Mouse (Mus musculus): ENCODE measurements around the gene Med24. TPM values are rescaled to one million over a fixed set of nuclear protein-coding genes. Genes with fewer than 3 reads are reported as not detected.

Med24 gene
- polyA plus RNA-seq, 1 experiment from 2014 or later, result 58.4 TPM

DNA sequence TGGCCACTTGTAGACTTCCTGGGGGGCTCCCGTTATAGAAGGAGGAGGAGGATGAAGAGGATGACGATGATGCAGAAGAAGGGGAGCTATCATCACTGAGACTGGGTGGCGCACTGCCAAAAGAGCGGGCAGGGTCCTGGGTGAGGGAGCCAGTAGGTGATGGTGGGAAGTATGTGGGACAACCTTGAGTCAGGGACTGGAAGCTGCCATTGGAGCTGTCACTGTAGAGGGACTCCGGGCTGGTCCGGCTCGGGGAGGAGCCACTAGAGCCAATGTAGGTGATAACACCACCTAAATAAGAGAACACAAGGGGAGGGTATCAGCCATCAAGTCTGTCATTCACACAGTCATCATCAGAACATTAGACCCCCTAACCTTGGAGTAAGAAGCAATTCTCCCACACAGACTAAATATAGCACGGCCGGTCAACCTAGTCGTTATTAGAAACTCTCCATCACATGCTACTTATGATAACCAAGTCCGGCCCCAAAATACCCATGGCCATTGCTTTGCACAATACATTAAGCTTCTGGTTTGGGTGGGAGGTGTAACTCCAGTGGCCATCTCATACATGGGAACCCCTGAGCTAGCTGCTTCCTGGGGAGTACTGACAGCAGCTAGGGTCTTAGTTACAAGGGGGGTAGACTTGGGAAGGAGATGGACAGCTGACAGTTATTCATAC, 42.8 kb upstream of the Med24 start:
- no peak overlapping the region for H3K27ac ChIP-seq
- H3K27me3 ChIP-seq (ENCODE audit: control insufficient read depth, insufficient read depth, low read length), result no peaks in the 10 kb centered on the region
- no peak for ATAC-seq (ENCODE audit: low FRiP score)
- no peak overlapping the region for H3K4me3 ChIP-seq (replicated peaks; ENCODE audit: low read length)
- no peak overlapping the region for H3K9ac ChIP-seq
- peaks cover 54% of the 10 kb centered on the region for H3K4me1 ChIP-seq (replicated peaks; ENCODE audit: control insufficient read depth, insufficient read depth, low read length)
- peaks cover 34% of the 10 kb centered on the region for H3K36me3 ChIP-seq (replicated peaks; ENCODE audit: control insufficient read depth, insufficient read depth)
- no peak overlapping the region for H3K4me2 ChIP-seq (replicated peaks)
- WGBS, result 96% methylated on average over 11 of the region's 11 CpGs
- DNase-seq (ENCODE audit: low spot score), result no peak
- H3K9me3 ChIP-seq (ENCODE audit: control insufficient read depth, low read length), result no peaks in the 10 kb centered on the region

DNA sequence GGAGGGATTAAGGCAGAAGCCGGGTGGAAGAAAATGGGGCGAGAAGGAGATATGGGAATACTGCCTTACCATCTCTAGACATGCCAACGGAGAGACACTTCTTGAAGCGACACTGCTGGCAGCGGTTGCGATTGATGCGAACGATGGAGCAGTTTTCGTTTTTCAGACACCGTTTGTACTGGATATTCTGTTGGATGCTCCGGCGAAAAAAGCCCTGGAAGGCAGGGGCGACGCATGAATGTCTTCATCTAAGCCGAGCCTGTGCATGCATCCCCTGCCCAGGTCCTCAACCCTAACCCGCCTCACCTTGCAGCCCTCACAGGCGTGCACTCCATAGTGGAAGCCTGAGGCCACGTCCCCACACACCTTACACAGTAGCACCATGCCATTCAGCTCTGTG, 41.9 kb upstream of the Med24 start:
- H3K4me1 ChIP-seq (replicated peaks; ENCODE audit: control insufficient read depth, insufficient read depth, low read length), result peaks cover 53% of the 10 kb centered on the region
- no peak overlapping the region for H3K4me3 ChIP-seq (replicated peaks; ENCODE audit: low read length)
- H3K27me3 ChIP-seq (ENCODE audit: control insufficient read depth, insufficient read depth, low read length), result no peaks in the 10 kb centered on the region
- H3K4me2 ChIP-seq (replicated peaks), result no peak overlapping the region
- 95% methylated on average over 18 of the region's 18 CpGs for WGBS
- DNase-seq (ENCODE audit: low spot score) (no peak), ATAC-seq (ENCODE audit: low FRiP score) (no peak)
- H3K9ac ChIP-seq, result no peak overlapping the region
- no peak overlapping the region for H3K27ac ChIP-seq
- H3K9me3 ChIP-seq (ENCODE audit: control insufficient read depth, low read length), result no peaks in the 10 kb centered on the region
- H3K36me3 ChIP-seq (replicated peaks; ENCODE audit: control insufficient read depth, insufficient read depth), result peaks cover 40% of the 10 kb centered on the region

- no peak overlapping the region for H3K4me3 ChIP-seq (replicated peaks; ENCODE audit: low read length)
- no peak for ATAC-seq (ENCODE audit: low FRiP score)
- H3K9me3 ChIP-seq (ENCODE audit: control insufficient read depth, low read length), result no peaks in the 10 kb centered on the region
- 93% methylated on average over 26 of the region's 26 CpGs for WGBS
- DNase-seq (ENCODE audit: low spot score), result no peak
- H3K4me2 ChIP-seq (replicated peaks), result no peak overlapping the region
- H3K4me1 ChIP-seq (replicated peaks; ENCODE audit: control insufficient read depth, insufficient read depth, low read length), result peaks cover 53% of the 10 kb centered on the region
- H3K27ac ChIP-seq, result no peak overlapping the region
- no peaks in the 10 kb centered on the region for H3K27me3 ChIP-seq (ENCODE audit: control insufficient read depth, insufficient read depth, low read length)
- no peak overlapping the region for H3K9ac ChIP-seq
- peaks cover 47% of the 10 kb centered on the region for H3K36me3 ChIP-seq (replicated peaks; ENCODE audit: control insufficient read depth, insufficient read depth)
Observed at GRCm38 (mm10) chr11:98770096-98770975, 41.1 kb upstream of the Med24 start.

- no peak overlapping the region for H3K9ac ChIP-seq
- H3K27ac ChIP-seq, result no peak overlapping the region
- H3K36me3 ChIP-seq (replicated peaks; ENCODE audit: control insufficient read depth, insufficient read depth), result peaks cover 58% of the 10 kb centered on the region
- peaks cover 49% of the 10 kb centered on the region for H3K4me1 ChIP-seq (replicated peaks; ENCODE audit: control insufficient read depth, insufficient read depth, low read length)
- no peak overlapping the region for H3K4me2 ChIP-seq (replicated peaks)
- DNase-seq (ENCODE audit: low spot score) (no peak), ATAC-seq (ENCODE audit: low FRiP score) (no peak)
- no peaks in the 10 kb centered on the region for H3K27me3 ChIP-seq (ENCODE audit: control insufficient read depth, insufficient read depth, low read length)
- 89% methylated on average over 25 of the region's 25 CpGs for WGBS
- no peaks in the 10 kb centered on the region for H3K9me3 ChIP-seq (ENCODE audit: control insufficient read depth, low read length)
- H3K4me3 ChIP-seq (replicated peaks; ENCODE audit: low read length), result no peak overlapping the region
Observed at GRCm38 (mm10) chr11:98769007-98769954, 40.0 kb upstream of the Med24 start.

DNA sequence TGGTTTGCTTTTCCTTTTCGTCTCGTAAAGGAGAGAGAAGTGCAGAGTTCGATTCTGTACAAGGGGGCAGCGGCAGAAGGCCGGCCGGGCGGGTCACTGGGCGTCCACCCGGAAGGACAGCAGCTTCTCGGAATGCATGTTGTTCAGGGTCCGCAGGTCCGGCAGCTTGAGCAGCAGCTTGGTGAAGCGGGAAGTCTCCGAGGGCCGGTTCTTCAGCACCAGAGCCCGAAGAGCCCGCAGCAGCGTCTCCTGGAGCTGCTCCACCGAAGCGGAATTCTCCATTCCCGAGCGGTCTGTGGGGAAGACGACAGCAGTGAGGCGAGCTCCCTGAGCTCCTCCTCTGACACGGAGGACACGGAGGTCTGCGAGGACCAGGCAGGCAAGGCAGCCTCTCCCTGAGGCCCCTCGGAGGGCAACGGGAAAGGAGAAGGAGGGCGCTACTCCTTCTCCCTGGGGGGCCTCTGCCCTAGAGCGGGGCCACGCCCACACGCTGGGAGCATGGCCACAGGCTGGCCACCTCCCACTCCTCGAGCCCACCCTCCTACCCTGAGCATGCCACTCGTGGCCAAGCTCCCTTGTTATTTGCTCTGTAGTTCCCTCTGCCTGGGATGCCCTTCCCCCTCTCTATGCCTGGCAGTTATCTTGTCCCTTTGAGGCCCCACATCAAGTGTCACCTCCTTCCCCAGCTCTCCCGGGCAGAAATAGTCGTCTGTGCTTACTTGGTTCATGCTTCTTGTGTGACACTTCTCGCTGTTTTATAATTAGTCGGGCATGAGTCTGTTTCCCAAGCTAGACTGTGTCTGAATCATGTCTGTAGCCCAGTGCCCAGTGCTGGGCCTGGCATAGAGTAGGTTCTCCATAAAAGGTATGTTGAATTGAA, 39.1 kb upstream of the Med24 start:
- H3K4me2 ChIP-seq (replicated peaks), result peak overlapping the region; percentile 33
- peaks cover 42% of the 10 kb centered on the region for H3K4me1 ChIP-seq (replicated peaks; ENCODE audit: control insufficient read depth, insufficient read depth, low read length)
- H3K27ac ChIP-seq, result peak overlapping the region; percentile 77
- no peaks in the 10 kb centered on the region for H3K9me3 ChIP-seq (ENCODE audit: control insufficient read depth, low read length)
- DNase-seq (ENCODE audit: low spot score) (no peak), ATAC-seq (ENCODE audit: low FRiP score) (no peak)
- peaks cover 67% of the 10 kb centered on the region for H3K36me3 ChIP-seq (replicated peaks; ENCODE audit: control insufficient read depth, insufficient read depth)
- H3K27me3 ChIP-seq (ENCODE audit: control insufficient read depth, insufficient read depth, low read length), result no peaks in the 10 kb centered on the region
- 21% methylated on average over 35 of the region's 39 CpGs for WGBS
- H3K9ac ChIP-seq, result no peak overlapping the region
- no peak overlapping the region for H3K4me3 ChIP-seq (replicated peaks; ENCODE audit: low read length)

DNA sequence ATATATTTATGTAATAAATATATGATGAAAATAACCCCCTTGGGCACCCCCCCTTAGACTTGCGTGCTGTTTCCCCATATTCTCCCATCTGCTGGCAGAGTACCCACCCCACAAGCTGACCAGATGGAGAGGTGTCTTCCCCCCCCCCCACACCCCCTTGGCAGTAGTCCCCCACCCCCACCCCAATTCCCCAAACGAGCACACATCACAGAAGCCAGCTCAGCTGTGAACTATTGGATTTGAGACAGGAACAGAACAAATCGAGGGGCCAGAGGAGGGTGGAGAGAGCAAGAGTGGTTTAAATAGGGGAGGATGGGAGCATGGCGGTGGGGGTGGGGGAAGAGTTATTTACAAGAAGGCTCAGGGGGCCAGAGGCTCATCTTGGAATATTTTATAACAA, 38.5 kb upstream of the Med24 start:
- no peak for DNase-seq (ENCODE audit: low spot score)
- 11% methylated on average over 4 of the region's 4 CpGs for WGBS

GRCm38 (mm10) chr11:98767276-98767675, 38.0 kb upstream of the Med24 start:
- Histone ChIP-seq H3K27ac (peak overlapping the region; percentile 77), H3K4me1 (replicated peaks; ENCODE audit: control insufficient read depth, insufficient read depth, low read length) (peaks cover 37% of the 10 kb centered on the region), H3K9me3 (ENCODE audit: control insufficient read depth, low read length) (no peaks in the 10 kb centered on the region), H3K4me2 (replicated peaks) (no peak overlapping the region), H3K4me3 (replicated peaks; ENCODE audit: low read length) (no peak overlapping the region), H3K27me3 (ENCODE audit: control insufficient read depth, insufficient read depth, low read length) (no peaks in the 10 kb centered on the region), H3K9ac (peak overlapping the region; percentile 40), H3K36me3 (replicated peaks; ENCODE audit: control insufficient read depth, insufficient read depth) (peaks cover 78% of the 10 kb centered on the region)
- ATAC-seq (ENCODE audit: low FRiP score) (no peak; the same call in 1 of the 2 replicates), DNase-seq (ENCODE audit: low spot score) (no peak)
- 14% methylated on average over 9 of the region's 9 CpGs for WGBS

More for the DNA sequence above, 38.5 kb upstream of the Med24 start:
- no peak overlapping the region for H3K9ac ChIP-seq
- peaks cover 73% of the 10 kb centered on the region for H3K36me3 ChIP-seq (replicated peaks; ENCODE audit: control insufficient read depth, insufficient read depth)
- H3K27ac ChIP-seq, result peak overlapping the region; percentile 77
- H3K4me3 ChIP-seq (replicated peaks; ENCODE audit: low read length), result no peak overlapping the region
- no peaks in the 10 kb centered on the region for H3K27me3 ChIP-seq (ENCODE audit: control insufficient read depth, insufficient read depth, low read length)
- no peak for ATAC-seq (ENCODE audit: low FRiP score)
- no peaks in the 10 kb centered on the region for H3K9me3 ChIP-seq (ENCODE audit: control insufficient read depth, low read length)
- peaks cover 37% of the 10 kb centered on the region for H3K4me1 ChIP-seq (replicated peaks; ENCODE audit: control insufficient read depth, insufficient read depth, low read length)
- H3K4me2 ChIP-seq (replicated peaks), result peak overlapping the region; percentile 33

DNA sequence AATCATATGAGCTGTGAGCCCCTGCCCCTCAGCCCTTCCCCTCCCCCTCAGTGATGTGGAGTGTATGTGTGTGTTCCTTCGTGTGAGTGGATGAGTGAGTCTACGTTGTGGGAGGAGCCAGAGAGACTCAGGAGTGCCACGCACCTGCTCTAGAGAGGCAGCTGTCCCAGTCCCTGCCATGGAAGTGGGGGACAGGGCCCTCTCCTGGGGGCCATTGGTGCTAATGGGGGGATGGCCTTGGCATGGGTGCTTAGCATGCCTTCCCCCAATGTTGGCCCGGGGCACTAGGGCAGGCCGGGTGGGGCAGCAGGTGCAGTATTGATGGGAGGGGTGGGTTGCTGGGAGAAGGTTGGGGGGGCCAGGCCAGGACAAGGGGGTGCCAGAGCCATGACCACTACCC, 37.6 kb upstream of the Med24 start:
- peaks cover 82% of the 10 kb centered on the region for H3K36me3 ChIP-seq (replicated peaks; ENCODE audit: control insufficient read depth, insufficient read depth)
- no peak overlapping the region for H3K4me2 ChIP-seq (replicated peaks)
- peak overlapping the region; percentile 77 for H3K27ac ChIP-seq
- no peak overlapping the region for H3K4me3 ChIP-seq (replicated peaks; ENCODE audit: low read length)
- DNase-seq (ENCODE audit: low spot score) (no peak), ATAC-seq (ENCODE audit: low FRiP score) (peak; percentile 3; the same call in 1 of the 2 replicates)
- H3K4me1 ChIP-seq (replicated peaks; ENCODE audit: control insufficient read depth, insufficient read depth, low read length), result peaks cover 37% of the 10 kb centered on the region
- no peaks in the 10 kb centered on the region for H3K9me3 ChIP-seq (ENCODE audit: control insufficient read depth, low read length)
- H3K9ac ChIP-seq, result peak overlapping the region; percentile 40; the same call in 1 of the 2 replicates
- 32% methylated on average over 5 of the region's 5 CpGs for WGBS
- no peaks in the 10 kb centered on the region for H3K27me3 ChIP-seq (ENCODE audit: control insufficient read depth, insufficient read depth, low read length)
